Mouse (Mus musculus): ENCODE results near the gene Prkch. TPM values are rescaled to one million over a fixed set of nuclear protein-coding genes. Genes with fewer than 3 reads are reported as not detected.

Gene Prkch
- polyA plus RNA-seq, 1 experiment from 2014 or later: 22.3 TPM

GRCm38 (mm10) chr12:73762762-73763161 is 178.2 kb downstream of the Prkch start:
- no peak for TF ChIP-seq CTCF (IDR thresholded peaks at IDR 0.05; ENCODE audit: low read depth)
- no peak for TF ChIP-seq EP300 (optimal IDR thresholded peaks at IDR 0.05)
- H3K4me1 ChIP-seq (replicated peaks; ENCODE audit: control insufficient read depth, insufficient read depth): 0 out of 2 replicates have a peak, but pooled peaks cover 3% of the 10 kb centered on the region
- WGBS: 72% methylated on average over 3 of the region's 3 CpGs
- no peak overlapping the region for H3K27ac ChIP-seq (replicated peaks)
- ATAC-seq (ENCODE audit: low FRiP score, low TSS enrichment): no peak
- no peak overlapping the region for H3K4me2 ChIP-seq (replicated peaks; ENCODE audit: low read depth)
- H3K9me3 ChIP-seq (ENCODE audit: control insufficient read depth, low read length): no peaks in the 10 kb centered on the region
- DNase-seq (ENCODE audit: low spot score): no peak
- H3K36me3 ChIP-seq (ENCODE audit: control insufficient read depth, insufficient read depth, low read length): no peaks in the 10 kb centered on the region
- no peak overlapping the region for H3K4me3 ChIP-seq (ENCODE audit: low read depth, low read length)
- H3K27me3 ChIP-seq (ENCODE audit: control insufficient read depth, insufficient read depth, low read length): no peaks in the 10 kb centered on the region
- H3K9ac ChIP-seq (ENCODE audit: low read length): no peak overlapping the region

DNA sequence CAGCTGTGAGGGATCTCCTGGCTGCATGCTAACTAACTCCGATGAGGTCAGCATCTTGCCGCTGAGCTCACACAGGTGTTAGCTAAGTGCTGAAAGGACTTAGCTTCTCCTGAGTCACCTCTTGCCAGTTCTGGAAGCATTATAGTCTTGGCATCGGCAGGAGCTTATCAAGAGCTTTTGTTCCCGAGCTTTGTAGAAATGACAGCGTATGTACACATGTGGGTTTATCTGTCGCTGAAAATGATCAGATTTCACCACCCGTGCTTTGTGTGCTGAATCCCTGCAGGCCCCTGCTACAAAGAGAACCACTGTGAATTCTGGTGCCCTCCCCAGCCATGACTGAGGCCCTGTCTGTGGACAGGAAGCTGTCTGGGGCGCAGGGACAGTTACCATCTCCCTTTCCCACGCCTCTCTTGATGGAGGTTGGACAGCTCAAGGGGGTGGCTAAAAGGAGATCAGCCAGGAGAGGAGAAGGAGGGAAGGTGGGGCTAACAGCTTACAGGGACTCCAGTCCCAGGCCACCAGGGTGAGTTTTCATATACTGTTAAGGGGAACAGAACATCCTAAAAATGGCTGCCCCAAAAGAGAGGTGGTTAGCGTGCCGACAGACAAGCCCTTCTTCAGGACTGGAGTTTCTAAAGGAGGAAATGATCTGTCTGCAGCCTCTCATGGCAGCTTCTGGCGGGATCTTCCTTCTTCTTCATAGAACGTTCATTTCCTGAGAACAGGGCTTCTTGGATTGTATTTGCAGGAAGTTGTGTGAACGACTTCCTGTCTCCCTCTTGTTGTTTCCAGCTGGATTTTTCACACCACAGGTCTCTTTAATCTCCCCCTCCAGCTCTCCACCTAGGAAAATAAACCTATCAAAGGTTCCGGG is 180.3 kb downstream of the Prkch start:
- Histone ChIP-seq H3K4me3 (ENCODE audit: low read depth, low read length) (no peak overlapping the region), H3K27me3 (ENCODE audit: control insufficient read depth, insufficient read depth, low read length) (no peaks in the 10 kb centered on the region), H3K4me2 (replicated peaks; ENCODE audit: low read depth) (no peak overlapping the region), H3K9ac (ENCODE audit: low read length) (no peak overlapping the region), H3K36me3 (ENCODE audit: control insufficient read depth, insufficient read depth, low read length) (no peaks in the 10 kb centered on the region), H3K4me1 (replicated peaks; ENCODE audit: control insufficient read depth, insufficient read depth) (0 out of 2 replicates have a peak, but pooled peaks cover 3% of the 10 kb centered on the region), H3K27ac (replicated peaks) (peak overlapping the region; percentile 58; the same call in 1 of the 2 replicates), H3K9me3 (ENCODE audit: control insufficient read depth, low read length) (no peaks in the 10 kb centered on the region)
- TF ChIP-seq CTCF (IDR thresholded peaks at IDR 0.05; ENCODE audit: low read depth): no peak
- no peak for TF ChIP-seq EP300 (optimal IDR thresholded peaks at IDR 0.05)
- ATAC-seq (ENCODE audit: low FRiP score, low TSS enrichment) (peak; percentile 94), DNase-seq (ENCODE audit: low spot score) (peak; percentile 56)
- 37% methylated on average over 15 of the region's 15 CpGs for WGBS

DNA sequence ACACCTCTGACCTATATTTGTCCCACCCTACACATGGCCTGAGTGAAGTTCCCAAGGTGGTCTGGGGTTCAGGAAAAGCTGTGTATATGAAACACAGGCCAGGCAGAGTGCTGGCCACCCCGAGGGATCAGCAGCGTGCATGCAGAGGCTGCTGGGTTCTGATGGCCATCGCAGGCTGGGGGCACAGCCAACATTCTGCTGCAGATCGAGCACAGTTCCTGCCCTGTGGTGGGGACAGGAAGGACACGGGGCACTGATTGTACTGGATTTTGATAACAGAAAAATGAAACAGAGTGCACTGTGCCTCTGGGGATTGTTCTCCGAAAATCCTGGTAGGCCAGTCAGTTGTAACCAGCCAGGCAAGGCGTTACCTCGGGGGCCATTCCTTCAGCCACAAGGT is 181.6 kb downstream of the Prkch start:
- 80% methylated on average over 8 of the region's 8 CpGs for WGBS
- no peak for ATAC-seq (ENCODE audit: low FRiP score, low TSS enrichment)
- H3K4me2 ChIP-seq (replicated peaks; ENCODE audit: low read depth): no peak overlapping the region
- DNase-seq (ENCODE audit: low spot score): no peak
- H3K27ac ChIP-seq (replicated peaks): no peak overlapping the region
- H3K9me3 ChIP-seq (ENCODE audit: control insufficient read depth, low read length): no peaks in the 10 kb centered on the region
- no peak overlapping the region for H3K4me3 ChIP-seq (ENCODE audit: low read depth, low read length)
- no peaks in the 10 kb centered on the region for H3K27me3 ChIP-seq (ENCODE audit: control insufficient read depth, insufficient read depth, low read length)
- no peak for TF ChIP-seq EP300 (optimal IDR thresholded peaks at IDR 0.05)
- H3K9ac ChIP-seq (ENCODE audit: low read length): no peak overlapping the region
- no peaks in the 10 kb centered on the region for H3K36me3 ChIP-seq (ENCODE audit: control insufficient read depth, insufficient read depth, low read length)
- H3K4me1 ChIP-seq (replicated peaks; ENCODE audit: control insufficient read depth, insufficient read depth): 0 out of 2 replicates have a peak, but pooled peaks cover 3% of the 10 kb centered on the region

DNA sequence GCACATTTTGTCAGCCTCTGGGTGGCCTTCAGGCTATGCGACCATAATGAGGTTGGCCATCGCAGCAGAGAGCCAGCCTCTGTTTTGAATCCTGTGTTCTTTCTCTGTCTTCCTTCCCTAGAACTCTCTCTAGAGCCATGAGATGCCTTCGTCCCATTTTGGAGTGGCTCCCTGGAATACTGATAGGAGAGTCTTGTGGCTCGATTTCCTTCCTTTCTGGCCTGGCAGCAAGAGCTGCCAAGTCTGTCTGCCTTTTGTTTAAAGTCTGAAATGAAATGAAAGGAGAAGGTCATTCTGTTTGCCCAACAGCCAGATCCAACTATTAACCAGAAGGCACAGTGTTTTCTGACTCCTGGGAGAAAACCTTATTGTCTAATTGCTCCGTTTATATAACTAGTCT is 184.2 kb downstream of the Prkch start:
- H3K4me3 ChIP-seq (ENCODE audit: low read depth, low read length): no peak overlapping the region
- no peaks in the 10 kb centered on the region for H3K9me3 ChIP-seq (ENCODE audit: control insufficient read depth, low read length)
- ATAC-seq (ENCODE audit: low FRiP score, low TSS enrichment) (no peak), DNase-seq (ENCODE audit: low spot score) (no peak)
- no peak for TF ChIP-seq EP300 (optimal IDR thresholded peaks at IDR 0.05)
- no peak for TF ChIP-seq CTCF (IDR thresholded peaks at IDR 0.05; ENCODE audit: low read depth)
- H3K27ac ChIP-seq (replicated peaks): no peak overlapping the region
- no peaks in the 10 kb centered on the region for H3K27me3 ChIP-seq (ENCODE audit: control insufficient read depth, insufficient read depth, low read length)
- 53% methylated on average over 5 of the region's 5 CpGs for WGBS
- H3K36me3 ChIP-seq (ENCODE audit: control insufficient read depth, insufficient read depth, low read length): no peaks in the 10 kb centered on the region
- 0 out of 2 replicates have a peak, but pooled peaks cover 3% of the 10 kb centered on the region for H3K4me1 ChIP-seq (replicated peaks; ENCODE audit: control insufficient read depth, insufficient read depth)
- H3K4me2 ChIP-seq (replicated peaks; ENCODE audit: low read depth): no peak overlapping the region
- no peak overlapping the region for H3K9ac ChIP-seq (ENCODE audit: low read length)

- H3K27me3 ChIP-seq (ENCODE audit: control insufficient read depth, insufficient read depth, low read length): no peaks in the 10 kb centered on the region
- WGBS: 78% methylated on average over 6 of the region's 6 CpGs
- no peak overlapping the region for H3K27ac ChIP-seq (replicated peaks)
- TF ChIP-seq EP300 (optimal IDR thresholded peaks at IDR 0.05) (no peak), CTCF (IDR thresholded peaks at IDR 0.05; ENCODE audit: low read depth) (no peak)
- H3K9me3 ChIP-seq (ENCODE audit: control insufficient read depth, low read length): no peaks in the 10 kb centered on the region
- no peak overlapping the region for H3K4me3 ChIP-seq (ENCODE audit: low read depth, low read length)
- no peak overlapping the region for H3K9ac ChIP-seq (ENCODE audit: low read length)
- no peak overlapping the region for H3K4me2 ChIP-seq (replicated peaks; ENCODE audit: low read depth)
- DNase-seq (ENCODE audit: low spot score): no peak
- H3K36me3 ChIP-seq (ENCODE audit: control insufficient read depth, insufficient read depth, low read length): no peaks in the 10 kb centered on the region
- 0 out of 2 replicates have a peak, but pooled peaks cover 3% of the 10 kb centered on the region for H3K4me1 ChIP-seq (replicated peaks; ENCODE audit: control insufficient read depth, insufficient read depth)
- no peak for ATAC-seq (ENCODE audit: low FRiP score, low TSS enrichment)
Observed at GRCm38 (mm10) chr12:73769536-73769935, 184.9 kb downstream of the Prkch start.

DNA sequence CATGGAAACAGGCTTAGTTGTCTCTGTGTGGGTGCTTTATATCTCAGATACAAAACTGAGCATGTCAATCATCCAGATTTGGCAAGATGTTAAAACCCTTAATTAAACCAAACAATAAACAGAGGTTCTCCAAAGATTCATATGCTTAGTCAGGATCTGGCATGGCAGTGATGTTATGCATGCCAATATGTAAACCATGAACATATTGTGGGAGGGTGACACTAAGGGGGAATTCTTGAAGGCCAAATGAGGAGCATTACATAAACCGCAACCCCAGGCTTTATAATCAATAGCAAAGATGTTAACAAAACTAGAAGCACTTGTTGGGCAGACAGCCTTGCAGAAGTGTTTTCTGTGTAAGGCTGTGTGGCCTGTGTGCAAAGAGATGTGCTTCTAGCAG is 186.2 kb downstream of the Prkch start:
- ATAC-seq (ENCODE audit: low FRiP score, low TSS enrichment) (no peak), DNase-seq (ENCODE audit: low spot score) (no peak)
- H3K27me3 ChIP-seq (ENCODE audit: control insufficient read depth, insufficient read depth, low read length): no peaks in the 10 kb centered on the region
- no peak overlapping the region for H3K9ac ChIP-seq (ENCODE audit: low read length)
- no peak overlapping the region for H3K27ac ChIP-seq (replicated peaks)
- TF ChIP-seq CTCF (IDR thresholded peaks at IDR 0.05; ENCODE audit: low read depth): no peak
- no peak for TF ChIP-seq EP300 (optimal IDR thresholded peaks at IDR 0.05)
- no peak overlapping the region for H3K4me2 ChIP-seq (replicated peaks; ENCODE audit: low read depth)
- no peaks in the 10 kb centered on the region for H3K4me1 ChIP-seq (replicated peaks; ENCODE audit: control insufficient read depth, insufficient read depth)
- 79% methylated on average over 1 of the region's 1 CpGs for WGBS
- H3K36me3 ChIP-seq (ENCODE audit: control insufficient read depth, insufficient read depth, low read length): no peaks in the 10 kb centered on the region
- H3K9me3 ChIP-seq (ENCODE audit: control insufficient read depth, low read length): no peaks in the 10 kb centered on the region
- no peak overlapping the region for H3K4me3 ChIP-seq (ENCODE audit: low read depth, low read length)

Data from stomach, postnatal 0 days (tissue).